Mouse (Mus musculus) limb, embryonic 10.5 days (tissue): Measurements from ENCODE around the gene Cpsf6. TPM values are rescaled to one million over a fixed set of nuclear protein-coding genes. Genes with fewer than 3 reads are reported as not detected.

Experiments
- DNase-seq: peaks from one replicate; pipeline ENCODE4 v3.0.0-alpha.2; 2017; ENCODE audit warnings: low spot score
- H3K27ac ChIP-seq: fragments of 300-500 bp; sonication (generic); 2 replicates; pipeline ENCODE4 v1.5.1; 2016; ENCODE audit warnings: mild to moderate bottlenecking
- H3K27me3 ChIP-seq: fragments of 300-500 bp; sonication (generic); 2 replicates; pipeline ENCODE4 v1.6.1; 2016; ENCODE audit warnings: low read depth, mild to moderate bottlenecking; ENCODE audit not compliant: poor library complexity, severe bottlenecking
- H3K36me3 ChIP-seq: fragments of 300-500 bp; sonication (generic); 2 replicates; pipeline ENCODE4 v1.6.1; 2016; ENCODE audit warnings: mild to moderate bottlenecking, moderate library complexity
- H3K4me1 ChIP-seq: fragments of 300-500 bp; sonication (generic); 2 replicates; pipeline ENCODE4 v1.6.1; 2016
- H3K4me3 ChIP-seq: fragments of 300-500 bp; sonication (generic); 2 replicates; pipeline ENCODE4 v1.5.1; 2016; ENCODE audit warnings: mild to moderate bottlenecking, moderate library complexity
- H3K9me3 ChIP-seq: fragments of 300-500 bp; sonication (generic); replicated peaks from 2 replicates; pipeline ENCODE4 v1.6.1; 2016; ENCODE audit warnings: mild to moderate bottlenecking
- WGBS: fragments of 180-500 bp; shearing (Covaris S2); methylation state at CpG from one replicate; pipeline ENCODE4 v1.1.7; 2016; 5-methylcytosine and 5-hydroxymethylcytosine counted together
- polyA plus RNA-seq: library from polyadenylated mRNA; unstranded; fragments of >200 nt; fragmentation: Nextera tagmentation; extraction: Ambion mirVana; gene quantifications from 2 replicates; pipeline ENCODE4 v1.2.1, GENCODE M21; 2016

Cpsf6 gene
- polyA plus RNA-seq, 1 experiment from 2014 or later = 235 TPM

GRCm38 (mm10) chr10:117402403-117403333 lies 22.9 kb upstream of the Cpsf6 start:
- Histone ChIP-seq H3K4me1 (no peaks in the 10 kb centered on the region), H3K36me3 (no peaks in the 10 kb centered on the region), H3K4me3 (no peak overlapping the region), H3K27ac (no peak overlapping the region), H3K9me3 (no peaks in the 10 kb centered on the region), H3K27me3 (no peaks in the 10 kb centered on the region)
- DNase-seq = peak; percentile 73
- WGBS = 74% methylated on average over 20 of the region's 20 CpGs

GRCm38 (mm10) chr10:117401364-117401763 lies 21.5 kb upstream of the Cpsf6 start:
- Histone ChIP-seq H3K4me1 (peaks cover 9% of the 10 kb centered on the region), H3K36me3 (no peaks in the 10 kb centered on the region), H3K27me3 (no peaks in the 10 kb centered on the region), H3K4me3 (no peak overlapping the region), H3K27ac (no peak overlapping the region), H3K9me3 (no peaks in the 10 kb centered on the region)
- no peak for DNase-seq
- WGBS = 88% methylated on average over 4 of the region's 4 CpGs

GRCm38 (mm10) chr10:117400246-117400954 lies 20.6 kb upstream of the Cpsf6 start:
- no peaks in the 10 kb centered on the region for H3K9me3 ChIP-seq
- H3K4me3 ChIP-seq = no peak overlapping the region
- no peaks in the 10 kb centered on the region for H3K36me3 ChIP-seq
- no peak for DNase-seq
- no peaks in the 10 kb centered on the region for H3K27me3 ChIP-seq
- no peak overlapping the region for H3K27ac ChIP-seq
- WGBS = 83% methylated on average over 4 of the region's 4 CpGs
- peaks cover 9% of the 10 kb centered on the region for H3K4me1 ChIP-seq

GRCm38 (mm10) chr10:117399839-117400238 lies 20.0 kb upstream of the Cpsf6 start:
- H3K4me1 ChIP-seq = peaks cover 9% of the 10 kb centered on the region
- H3K27ac ChIP-seq = no peak overlapping the region
- no peaks in the 10 kb centered on the region for H3K9me3 ChIP-seq
- no peak overlapping the region for H3K4me3 ChIP-seq
- 88% methylated on average over 3 of the region's 3 CpGs for WGBS
- no peaks in the 10 kb centered on the region for H3K27me3 ChIP-seq
- no peak for DNase-seq
- H3K36me3 ChIP-seq = no peaks in the 10 kb centered on the region

GRCm38 (mm10) chr10:117399196-117399595 lies 19.4 kb upstream of the Cpsf6 start:
- Histone ChIP-seq H3K4me1 (peaks cover 9% of the 10 kb centered on the region), H3K27me3 (no peaks in the 10 kb centered on the region), H3K27ac (no peak overlapping the region), H3K4me3 (no peak overlapping the region), H3K9me3 (no peaks in the 10 kb centered on the region), H3K36me3 (no peaks in the 10 kb centered on the region)
- WGBS = 49% methylated on average over 2 of the region's 2 CpGs
- no peak for DNase-seq

- H3K36me3 ChIP-seq = no peaks in the 10 kb centered on the region
- no peak overlapping the region for H3K27ac ChIP-seq
- no peak overlapping the region for H3K4me3 ChIP-seq
- H3K4me1 ChIP-seq = peaks cover 14% of the 10 kb centered on the region
- WGBS = 80% methylated on average over 18 of the region's 18 CpGs
- H3K27me3 ChIP-seq = no peaks in the 10 kb centered on the region
- no peak for DNase-seq
- no peaks in the 10 kb centered on the region for H3K9me3 ChIP-seq
Measured at GRCm38 (mm10) chr10:117398044-117398780, 18.4 kb upstream of the Cpsf6 start.

GRCm38 (mm10) chr10:117397106-117397625 lies 17.4 kb upstream of the Cpsf6 start:
- H3K4me1 ChIP-seq = peaks cover 19% of the 10 kb centered on the region
- DNase-seq = no peak
- H3K9me3 ChIP-seq = no peaks in the 10 kb centered on the region
- no peaks in the 10 kb centered on the region for H3K36me3 ChIP-seq
- 70% methylated on average over 10 of the region's 10 CpGs for WGBS
- H3K27me3 ChIP-seq = no peaks in the 10 kb centered on the region
- H3K4me3 ChIP-seq = no peak overlapping the region
- 0 out of 2 replicates have a peak overlapping the region, but pooled peaks have one; percentile 1 for H3K27ac ChIP-seq

- H3K4me3 ChIP-seq = no peak overlapping the region
- no peaks in the 10 kb centered on the region for H3K9me3 ChIP-seq
- 0 out of 2 replicates have a peak overlapping the region, but pooled peaks have one; percentile 1 for H3K27ac ChIP-seq
- H3K4me1 ChIP-seq = peaks cover 19% of the 10 kb centered on the region
- no peak for DNase-seq
- H3K27me3 ChIP-seq = no peaks in the 10 kb centered on the region
- 53% methylated on average over 18 of the region's 18 CpGs for WGBS
- H3K36me3 ChIP-seq = no peaks in the 10 kb centered on the region
Measured at GRCm38 (mm10) chr10:117396386-117397048, 16.7 kb upstream of the Cpsf6 start.

- 93% methylated on average over 2 of the region's 2 CpGs for WGBS
- Histone ChIP-seq H3K27me3 (peaks cover 4% of the 10 kb centered on the region), H3K27ac (no peak overlapping the region), H3K4me1 (peaks cover 19% of the 10 kb centered on the region), H3K9me3 (no peaks in the 10 kb centered on the region), H3K4me3 (no peak overlapping the region), H3K36me3 (no peaks in the 10 kb centered on the region)
- no peak for DNase-seq
Measured at GRCm38 (mm10) chr10:117395801-117396200, 16.0 kb upstream of the Cpsf6 start.

- Histone ChIP-seq H3K4me1 (peaks cover 26% of the 10 kb centered on the region), H3K4me3 (no peak overlapping the region), H3K27me3 (peaks cover 12% of the 10 kb centered on the region), H3K27ac (no peak overlapping the region), H3K9me3 (no peaks in the 10 kb centered on the region), H3K36me3 (no peaks in the 10 kb centered on the region)
- DNase-seq = no peak
- WGBS = 83% methylated on average over 3 of the region's 3 CpGs
Measured at GRCm38 (mm10) chr10:117394738-117395550, 15.1 kb upstream of the Cpsf6 start.

- peak overlapping the region; percentile 55 for H3K4me3 ChIP-seq
- H3K27me3 ChIP-seq = peaks cover 17% of the 10 kb centered on the region
- peaks cover 26% of the 10 kb centered on the region for H3K4me1 ChIP-seq
- DNase-seq = no peak
- H3K9me3 ChIP-seq = no peaks in the 10 kb centered on the region
- 63% methylated on average over 11 of the region's 11 CpGs for WGBS
- H3K36me3 ChIP-seq = no peaks in the 10 kb centered on the region
- peak overlapping the region; percentile 70 for H3K27ac ChIP-seq
Measured at GRCm38 (mm10) chr10:117393891-117394395, 14.1 kb upstream of the Cpsf6 start.
